In the genomic region with DNA sequence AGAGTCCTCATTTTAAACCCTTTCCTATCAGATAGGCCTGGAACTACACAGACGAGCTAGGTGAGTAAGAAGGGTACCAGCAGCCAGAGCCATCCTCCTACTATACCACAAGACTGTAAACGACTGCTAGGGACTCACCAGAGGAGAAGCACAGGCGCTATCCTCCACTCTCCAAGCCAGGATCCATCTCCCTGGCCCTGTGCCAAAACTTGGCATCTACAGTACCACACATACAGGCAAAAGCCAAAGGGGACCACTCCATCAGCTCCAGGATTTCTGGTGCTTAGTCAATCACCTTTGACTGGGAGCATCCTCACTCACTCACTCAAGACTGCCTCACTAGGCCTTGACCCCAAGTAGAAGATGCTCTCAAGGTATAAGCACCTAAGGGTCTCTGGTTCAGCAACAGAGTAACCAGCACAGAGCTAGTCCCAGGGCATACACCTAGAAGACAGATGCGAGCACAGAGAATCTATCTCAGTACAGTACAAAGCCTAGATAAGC, we compare ENCODE assay signal across 8 mouse cellular contexts. TPM values are rescaled to one million over a fixed set of nuclear protein-coding genes. Genes with fewer than 3 reads are reported as not detected.
DNase-seq lines count a peak whose midpoint lies in the region; ATAC-seq and TF ChIP-seq lines count a peak whose summit lies in the region.

No protein-coding gene starts in this region.

- no peak for TF ChIP-seq CTCF in gastrocnemius, adult 2 months (IDR thresholded peaks at IDR 0.05)

- peaks cover 18% of the 10 kb centered on the region for H3K36me3 ChIP-seq in embryonic facial prominence, embryonic 13.5 days
- peaks cover 17% of the 10 kb centered on the region for H3K36me3 ChIP-seq in limb, embryonic 14.5 days (ENCODE audit: control insufficient read depth, insufficient read depth, low read length)

- no peak overlapping the region; the same call in 1 of the 2 replicates for H3K27ac ChIP-seq in gastrocnemius, adult 2 months
- 0 out of 2 replicates have a peak overlapping the region, but pooled peaks have one; percentile 85 for H3K27ac ChIP-seq in embryonic facial prominence, embryonic 13.5 days
- no peak overlapping the region for H3K27ac ChIP-seq in limb, embryonic 14.5 days (replicated peaks; ENCODE audit: low read depth, low read length)

- no peaks in the 10 kb centered on the region for H3K9me3 ChIP-seq in embryonic facial prominence, embryonic 13.5 days
- no peaks in the 10 kb centered on the region for H3K9me3 ChIP-seq in limb, embryonic 14.5 days (ENCODE audit: control insufficient read depth, low read length)

- no peak for DNase-seq in gastrocnemius, adult 2 months
- DNase-seq in gastrocnemius, adult 18-20 months (ENCODE audit: low spot score), result no peak
- DNase-seq in 3T3-L1 (ENCODE audit: low read depth, low spot score), result peak; percentile 29
- DNase-seq in limb, embryonic 14.5 days (ENCODE audit: low spot score), result no peak
- no peak for DNase-seq in spleen, postnatal 4 days (ENCODE audit: low spot score in 2 of 2)
- no peak for DNase-seq in left cerebral cortex, postnatal 14 days (ENCODE audit: low spot score in 2 of 2)
- no peak for DNase-seq in left cerebral cortex, adult 9 months (ENCODE audit: low spot score in 2 of 2)

- intact Hi-C loops in gastrocnemius, adult 2 months (cut with DNase I), result no loop called here
- intact Hi-C loops in left cerebral cortex, postnatal 14 days (cut with DNase I), result no loop called here

- H3K4me3 ChIP-seq in gastrocnemius, adult 2 months, result peak overlapping the region; percentile 94; the same call in 1 of the 2 replicates
- H3K4me3 ChIP-seq in embryonic facial prominence, embryonic 13.5 days, result peak overlapping the region; percentile 68
- H3K4me3 ChIP-seq in limb, embryonic 14.5 days (replicated peaks; ENCODE audit: low read length), result peak overlapping the region; percentile 64; the same call in 1 of the 2 replicates

- H3K9ac ChIP-seq in embryonic facial prominence, embryonic 13.5 days, result no peak overlapping the region; the same call in 1 of the 2 replicates
- H3K9ac ChIP-seq in limb, embryonic 14.5 days (ENCODE audit: low read depth, low read length, severe bottlenecking), result no peak overlapping the region

- ATAC-seq in embryonic facial prominence, embryonic 13.5 days (ENCODE audit: insufficient number of reproducible peaks, insufficient read depth, low FRiP score, low TSS enrichment, low read depth), result no peak
- no peak for ATAC-seq in limb, embryonic 14.5 days (ENCODE audit: low FRiP score, low read depth)

- H3K4me2 ChIP-seq in embryonic facial prominence, embryonic 13.5 days, result peak overlapping the region; percentile 100
- H3K4me2 ChIP-seq in limb, embryonic 14.5 days (replicated peaks; ENCODE audit: low read depth, low read length, severe bottlenecking), result peak overlapping the region; percentile 100

- peaks cover 57% of the 10 kb centered on the region for H3K4me1 ChIP-seq in embryonic facial prominence, embryonic 13.5 days
- peaks cover 41% of the 10 kb centered on the region for H3K4me1 ChIP-seq in limb, embryonic 14.5 days (ENCODE audit: control insufficient read depth, insufficient read depth, low read length)

- H3K27me3 ChIP-seq in embryonic facial prominence, embryonic 13.5 days, result no peaks in the 10 kb centered on the region
- no peaks in the 10 kb centered on the region for H3K27me3 ChIP-seq in limb, embryonic 14.5 days (ENCODE audit: control insufficient read depth, insufficient read depth, low read length)

- TF ChIP-seq POLR2A in limb, embryonic 14.5 days (IDR thresholded peaks at IDR 0.05; ENCODE audit: borderline replicate concordance, extremely low read depth, insufficient read depth, insufficient read length), result no peak

- WGBS in embryonic facial prominence, embryonic 13.5 days, result 83% methylated on average over 4 of the region's 4 CpGs
- 81% methylated on average over 4 of the region's 4 CpGs for WGBS in limb, embryonic 14.5 days

RNA-seq across cellular contexts. Expression of gene Ampd2, which starts 2.5 kb away (rescaled TPM):
- 1 to 10 TPM; 3.8 to 5.6 TPM for total RNA-seq in gastrocnemius, adult 2 months (2021)
- 1 to 10 TPM; 3.6 TPM for total RNA-seq in gastrocnemius, adult 18-20 months (2021)
- 38.4 and 44.5 TPM in 2 replicates for polyA plus RNA-seq in embryonic facial prominence, embryonic 13.5 days (2015; fragmentation: Nextera tagmentation; extraction: Ambion mirVana)
- 116 and 161 TPM in 2 replicates for polyA plus RNA-seq in limb, embryonic 14.5 days (2012; rRNA removed)
- 35.8 and 38.7 TPM in 2 replicates for polyA plus RNA-seq in limb, embryonic 14.5 days (2014; fragmentation: Nextera tagmentation; extraction: Ambion mirVana)
- total RNA-seq in left cerebral cortex, postnatal 14 days (2021), result 10 to 100 TPM; 43.3 to 50.8 TPM

RNA-seq across cellular contexts. Expression of gene Gnat2, which starts 8.6 kb away (rescaled TPM):
- total RNA-seq in gastrocnemius, adult 2 months (2021), result under 1 TPM; 0.26 to 0.36 TPM
- total RNA-seq in gastrocnemius, adult 18-20 months (2021), result under 1 TPM; 0.45 to 0.94 TPM
- polyA plus RNA-seq in embryonic facial prominence, embryonic 13.5 days (2015; fragmentation: Nextera tagmentation; extraction: Ambion mirVana), result 0.83 and 0.85 TPM in 2 replicates
- 0.70 and 0.88 TPM in 2 replicates for polyA plus RNA-seq in limb, embryonic 14.5 days (2012; rRNA removed)
- polyA plus RNA-seq in limb, embryonic 14.5 days (2014; fragmentation: Nextera tagmentation; extraction: Ambion mirVana), result 0.70 and 0.91 TPM in 2 replicates
- total RNA-seq in left cerebral cortex, postnatal 14 days (2021), result not detected

RNA-seq across cellular contexts. Expression of gene Gstm4, which starts 39.3 kb away (rescaled TPM):
- total RNA-seq in gastrocnemius, adult 2 months (2021), result 10 to 100 TPM; 10.9 to 12.1 TPM
- total RNA-seq in gastrocnemius, adult 18-20 months (2021), result 10 to 100 TPM; 11.8 to 15.8 TPM
- polyA plus RNA-seq in embryonic facial prominence, embryonic 13.5 days (2015; fragmentation: Nextera tagmentation; extraction: Ambion mirVana), result 15.0 and 15.8 TPM in 2 replicates
- 14.4 and 14.5 TPM in 2 replicates for polyA plus RNA-seq in limb, embryonic 14.5 days (2012; rRNA removed)
- polyA plus RNA-seq in limb, embryonic 14.5 days (2014; fragmentation: Nextera tagmentation; extraction: Ambion mirVana), result 14.4 and 16.2 TPM in 2 replicates
- 10 to 100 TPM; 10.4 to 12.1 TPM for total RNA-seq in left cerebral cortex, postnatal 14 days (2021)

Comparison
In these comparisons a context has a peak if more than half of its experiments do, and no peak if none do; other contexts are left out.
1. RNA of gene Ampd2, which starts 2.5 kb away (total RNA-seq): 43.3 to 50.8 TPM in left cerebral cortex, postnatal 14 days; 3.8 to 5.6 TPM in gastrocnemius, adult 2 months and 3.6 TPM in gastrocnemius, adult 18-20 months; every median in the first group is over 4 times any median in the second.
2. Peak in every context shown above with its lines, with median percentiles within 50 percentile points of each other: H3K4me3 ChIP-seq.